Mouse (Mus musculus): ENCODE measurements at regions not wholly inside any gene's neighbourhood (a gene's known extent, or its start where the extent isn't known, plus 50 kb on each side); places are given as distances from the start of the nearest gene placed in this dataset.

DNA sequence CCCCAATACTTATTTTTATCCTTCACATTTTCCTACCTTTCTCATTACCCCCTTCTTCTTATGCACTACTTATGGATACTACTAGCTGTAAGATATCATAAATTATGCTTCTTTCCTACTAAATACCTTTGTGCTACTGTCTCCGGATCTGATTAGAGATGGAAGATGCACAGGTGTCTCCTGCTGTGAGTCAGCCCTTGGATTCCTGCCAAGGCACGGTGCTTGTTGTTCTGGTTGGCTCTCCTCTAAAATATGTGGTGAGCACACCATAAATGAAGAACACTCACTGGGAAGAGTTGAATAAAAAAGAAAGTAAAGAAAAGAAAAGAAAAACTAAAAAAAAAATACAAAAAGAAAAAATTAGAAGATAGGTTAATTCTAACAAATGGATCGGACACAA, 181.5 kb upstream of the Tnc start:
- Histone ChIP-seq H3K9ac (replicated peaks) (no peak overlapping the region), H3K27me3 (ENCODE audit: insufficient read depth, low read length) (no peaks in the 10 kb centered on the region), H3K36me3 (replicated peaks; ENCODE audit: insufficient read depth, low read length) (no peaks in the 10 kb centered on the region), H3K4me1 (ENCODE audit: insufficient read depth) (no peaks in the 10 kb centered on the region), H3K9me3 (ENCODE audit: low read length) (no peaks in the 10 kb centered on the region), H3K27ac (ENCODE audit: low read depth) (no peak overlapping the region), H3K4me3 (ENCODE audit: low read depth, low read length) (no peak overlapping the region), H3K4me2 (ENCODE audit: low read depth, low read length) (no peak overlapping the region)
- 74% methylated on average over 3 of the region's 3 CpGs for WGBS (ENCODE audit: insufficient replicate concordance)
- DNase-seq (no peak), ATAC-seq (no peak)
- no peak for TF ChIP-seq EP300 (IDR thresholded peaks at IDR 0.05; ENCODE audit: low read depth)
- no peak for TF ChIP-seq CTCF (IDR thresholded peaks at IDR 0.05; ENCODE audit: low read depth)

DNA sequence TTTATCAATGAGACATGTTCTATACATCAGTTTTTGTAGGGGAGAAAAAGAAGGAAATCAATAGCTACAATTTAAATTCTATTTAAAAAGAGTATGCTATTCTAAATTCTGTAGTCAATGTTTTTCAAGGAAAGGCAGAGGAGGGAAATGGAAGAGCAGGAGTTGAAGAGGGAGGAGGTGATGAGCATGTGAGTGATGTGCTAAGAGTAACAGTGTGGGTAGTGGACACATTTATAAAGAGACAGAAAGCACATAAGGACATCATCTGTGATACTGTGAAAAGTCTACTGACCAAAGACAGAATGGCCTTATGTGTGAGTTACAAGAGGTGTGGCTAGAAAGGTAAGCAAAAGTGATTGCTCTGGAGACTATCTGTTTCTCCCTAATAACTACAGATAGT, 179.8 kb upstream of the Tnc start:
- DNase-seq, result no peak
- no peak for ATAC-seq
- Histone ChIP-seq H3K27ac (ENCODE audit: low read depth) (no peak overlapping the region), H3K4me2 (ENCODE audit: low read depth, low read length) (no peak overlapping the region), H3K9me3 (ENCODE audit: low read length) (no peaks in the 10 kb centered on the region), H3K27me3 (ENCODE audit: insufficient read depth, low read length) (no peaks in the 10 kb centered on the region), H3K36me3 (replicated peaks; ENCODE audit: insufficient read depth, low read length) (no peaks in the 10 kb centered on the region), H3K4me3 (ENCODE audit: low read depth, low read length) (no peak overlapping the region), H3K4me1 (ENCODE audit: insufficient read depth) (no peaks in the 10 kb centered on the region), H3K9ac (replicated peaks) (no peak overlapping the region)
- no peak for TF ChIP-seq CTCF (IDR thresholded peaks at IDR 0.05; ENCODE audit: low read depth)
- no peak for TF ChIP-seq EP300 (IDR thresholded peaks at IDR 0.05; ENCODE audit: low read depth)

DNA sequence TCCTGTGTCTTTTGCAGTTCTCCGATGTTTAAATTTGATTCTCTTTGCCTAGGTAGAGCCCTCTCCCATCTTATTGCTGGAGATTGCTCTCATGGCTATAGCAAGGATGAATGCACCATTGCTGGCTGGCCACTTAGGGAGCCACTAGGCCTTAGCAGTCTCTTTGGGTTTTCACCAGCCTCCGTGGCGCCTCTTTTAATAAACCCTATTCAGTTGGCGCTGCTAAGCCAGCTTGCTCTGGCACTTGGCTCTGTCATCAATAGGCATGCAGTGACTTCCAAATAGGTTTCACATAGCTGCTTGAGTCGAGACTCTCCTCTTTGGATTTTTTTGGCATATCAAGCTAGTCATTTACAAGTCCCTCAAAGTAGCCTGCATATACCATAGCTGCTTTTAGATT, 178.1 kb upstream of the Tnc start:
- ATAC-seq, result no peak
- no peak overlapping the region for H3K9ac ChIP-seq (replicated peaks)
- H3K4me3 ChIP-seq (ENCODE audit: low read depth, low read length), result no peak overlapping the region
- WGBS (ENCODE audit: insufficient replicate concordance), result 73% methylated on average over 5 of the region's 5 CpGs
- DNase-seq, result no peak
- H3K27me3 ChIP-seq (ENCODE audit: insufficient read depth, low read length), result no peaks in the 10 kb centered on the region
- TF ChIP-seq EP300 (IDR thresholded peaks at IDR 0.05; ENCODE audit: low read depth), result no peak
- no peak for TF ChIP-seq CTCF (IDR thresholded peaks at IDR 0.05; ENCODE audit: low read depth)
- H3K4me1 ChIP-seq (ENCODE audit: insufficient read depth), result no peaks in the 10 kb centered on the region
- no peaks in the 10 kb centered on the region for H3K36me3 ChIP-seq (replicated peaks; ENCODE audit: insufficient read depth, low read length)
- H3K9me3 ChIP-seq (ENCODE audit: low read length), result no peaks in the 10 kb centered on the region
- H3K4me2 ChIP-seq (ENCODE audit: low read depth, low read length), result no peak overlapping the region
- H3K27ac ChIP-seq (ENCODE audit: low read depth), result no peak overlapping the region

DNA sequence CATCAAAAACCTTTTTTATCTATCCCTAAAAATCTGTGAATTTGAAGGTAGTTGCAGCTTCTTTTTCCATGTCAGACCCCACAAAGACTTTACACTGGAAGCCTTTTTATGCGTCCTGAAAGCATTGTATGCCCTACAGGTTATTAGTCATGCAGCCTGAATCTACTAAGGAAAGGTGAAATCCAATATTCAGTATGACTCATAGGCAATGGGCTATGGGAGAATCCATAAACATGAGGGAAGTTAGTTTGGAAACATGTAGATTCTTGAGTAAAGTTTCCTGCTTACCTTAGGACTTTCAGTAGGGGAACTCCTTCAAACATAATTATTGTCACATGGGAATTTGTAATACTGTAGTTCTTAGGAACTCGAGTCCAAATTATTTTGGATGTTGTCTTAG, 173.0 kb upstream of the Tnc start:
- no peak for DNase-seq

DNA sequence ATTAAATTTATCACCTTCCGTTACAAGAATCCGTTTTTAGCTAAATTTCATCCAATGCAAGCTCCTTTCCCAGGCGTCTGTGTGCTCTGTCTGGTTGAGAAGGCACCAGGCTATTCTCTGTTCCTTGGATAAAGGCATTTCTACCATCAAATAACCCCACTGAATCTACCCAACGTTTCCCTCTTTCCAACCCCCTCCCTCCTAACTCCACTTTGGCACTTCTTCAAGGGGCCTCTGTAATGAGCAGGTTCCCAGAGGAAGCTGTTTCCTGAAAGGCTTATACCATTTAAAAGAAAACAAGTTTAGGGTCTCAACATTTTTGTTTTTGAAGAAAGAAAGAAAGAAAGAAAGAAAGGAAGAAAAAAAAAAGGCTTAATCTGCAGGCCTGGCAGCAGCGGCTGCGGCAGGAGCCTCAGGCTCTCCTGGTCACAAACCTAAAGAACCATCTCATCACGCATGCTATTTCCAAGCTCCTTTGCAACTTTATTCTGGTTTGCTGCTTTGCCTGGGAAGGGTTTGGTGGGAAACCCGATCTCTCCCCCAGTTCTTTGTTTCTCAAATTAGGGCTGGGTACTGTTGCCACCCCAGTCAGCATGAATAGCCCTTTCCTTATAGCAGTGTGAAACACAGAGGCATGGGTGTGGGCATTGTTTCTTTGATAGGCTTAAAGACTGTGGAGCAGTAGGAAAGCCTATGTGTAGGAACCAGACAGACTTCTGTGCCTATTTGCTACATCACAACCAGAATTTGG, 160.5 kb upstream of the Tnc start:
- H3K4me2 ChIP-seq (ENCODE audit: low read depth, low read length), result no peak overlapping the region

More for the DNA sequence above, 173.0 kb upstream of the Tnc start:
- Histone ChIP-seq H3K9me3 (ENCODE audit: low read length) (no peaks in the 10 kb centered on the region), H3K4me2 (ENCODE audit: low read depth, low read length) (no peak overlapping the region), H3K27me3 (ENCODE audit: insufficient read depth, low read length) (no peaks in the 10 kb centered on the region), H3K4me1 (ENCODE audit: insufficient read depth) (no peaks in the 10 kb centered on the region), H3K27ac (ENCODE audit: low read depth) (no peak overlapping the region), H3K4me3 (ENCODE audit: low read depth, low read length) (no peak overlapping the region), H3K36me3 (replicated peaks; ENCODE audit: insufficient read depth, low read length) (no peaks in the 10 kb centered on the region), H3K9ac (replicated peaks) (no peak overlapping the region)
- no peak for TF ChIP-seq CTCF (IDR thresholded peaks at IDR 0.05; ENCODE audit: low read depth)
- TF ChIP-seq EP300 (IDR thresholded peaks at IDR 0.05; ENCODE audit: low read depth), result no peak
- no peak for ATAC-seq
- WGBS (ENCODE audit: insufficient replicate concordance), result 51% methylated on average over 2 of the region's 2 CpGs

DNA sequence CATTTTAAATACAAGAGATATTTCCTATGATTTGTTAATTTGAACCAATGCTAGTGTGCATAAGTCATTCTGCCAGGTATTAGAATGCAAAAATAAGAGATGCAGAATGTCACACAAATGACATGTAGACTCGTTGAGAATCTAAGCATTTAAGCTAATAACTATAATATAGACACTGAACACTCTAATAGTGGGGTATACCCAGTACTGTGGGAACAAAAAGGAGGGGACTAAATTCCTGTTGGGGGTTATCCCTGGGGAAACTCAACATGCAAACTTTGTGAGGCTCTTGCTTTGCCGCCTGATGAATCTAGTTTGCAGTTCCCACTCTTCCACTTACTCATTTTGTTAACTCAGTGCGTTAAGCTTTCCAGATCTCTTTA, 154.0 kb upstream of the Tnc start:
- DNase-seq, result no peak
- ATAC-seq, result no peak
- no peaks in the 10 kb centered on the region for H3K27me3 ChIP-seq (ENCODE audit: insufficient read depth, low read length)
- no peak overlapping the region for H3K4me3 ChIP-seq (ENCODE audit: low read depth, low read length)
- TF ChIP-seq CTCF (IDR thresholded peaks at IDR 0.05; ENCODE audit: low read depth), result no peak
- TF ChIP-seq EP300 (IDR thresholded peaks at IDR 0.05; ENCODE audit: low read depth), result no peak
- H3K4me2 ChIP-seq (ENCODE audit: low read depth, low read length), result no peak overlapping the region
- WGBS (ENCODE audit: insufficient replicate concordance), result 73% methylated on average over 3 of the region's 3 CpGs
- no peaks in the 10 kb centered on the region for H3K9me3 ChIP-seq (ENCODE audit: low read length)
- no peaks in the 10 kb centered on the region for H3K4me1 ChIP-seq (ENCODE audit: insufficient read depth)
- no peaks in the 10 kb centered on the region for H3K36me3 ChIP-seq (replicated peaks; ENCODE audit: insufficient read depth, low read length)
- H3K9ac ChIP-seq (replicated peaks), result no peak overlapping the region
- H3K27ac ChIP-seq (ENCODE audit: low read depth), result no peak overlapping the region

More for the DNA sequence above, 160.5 kb upstream of the Tnc start:
- H3K9ac ChIP-seq (replicated peaks), result no peak overlapping the region
- ATAC-seq, result no peak
- WGBS (ENCODE audit: insufficient replicate concordance), result 44% methylated on average over 8 of the region's 8 CpGs
- no peaks in the 10 kb centered on the region for H3K4me1 ChIP-seq (ENCODE audit: insufficient read depth)
- DNase-seq, result no peak
- H3K4me3 ChIP-seq (ENCODE audit: low read depth, low read length), result no peak overlapping the region
- no peaks in the 10 kb centered on the region for H3K27me3 ChIP-seq (ENCODE audit: insufficient read depth, low read length)
- H3K9me3 ChIP-seq (ENCODE audit: low read length), result no peaks in the 10 kb centered on the region
- H3K36me3 ChIP-seq (replicated peaks; ENCODE audit: insufficient read depth, low read length), result no peaks in the 10 kb centered on the region
- TF ChIP-seq EP300 (IDR thresholded peaks at IDR 0.05; ENCODE audit: low read depth), result no peak
- no peak for TF ChIP-seq CTCF (IDR thresholded peaks at IDR 0.05; ENCODE audit: low read depth)
- H3K27ac ChIP-seq (ENCODE audit: low read depth), result no peak overlapping the region

Data from liver, postnatal 0 days (tissue).